Mouse (Mus musculus): Measurements from ENCODE around the gene Sez6. TPM values are rescaled to one million over a fixed set of nuclear protein-coding genes. Genes with fewer than 3 reads are reported as not detected.
A peak's percentile ranks its signal among the peaks of the same experiment; 100 is the strongest.

Gene Sez6
- total RNA-seq, 2 experiments from 2014 or later = 0.21 to 1.0 TPM

DNA sequence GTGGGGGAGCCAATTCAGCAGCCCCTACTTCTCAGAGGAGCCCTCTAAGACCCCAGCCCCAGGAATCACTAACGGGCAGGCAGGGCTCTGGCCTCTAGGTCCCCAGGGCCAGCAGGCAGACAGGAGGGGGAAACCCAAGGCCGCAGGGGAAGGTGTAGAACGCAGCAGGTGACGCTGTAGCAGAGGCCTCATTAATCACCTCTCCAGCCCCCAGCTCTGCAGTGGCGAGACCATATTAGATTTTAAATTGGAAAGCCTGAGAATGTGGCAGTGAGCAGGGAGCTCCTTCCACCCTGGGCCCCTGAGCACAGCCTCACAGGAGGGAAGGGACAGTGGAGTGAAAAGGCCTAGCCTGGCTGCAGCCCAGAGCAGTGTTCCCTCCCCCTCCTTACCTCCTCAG is 11.6 kb downstream of the Sez6 start:
- DNase-seq (ENCODE audit: low spot score in 2 of 2) = no peak

DNA sequence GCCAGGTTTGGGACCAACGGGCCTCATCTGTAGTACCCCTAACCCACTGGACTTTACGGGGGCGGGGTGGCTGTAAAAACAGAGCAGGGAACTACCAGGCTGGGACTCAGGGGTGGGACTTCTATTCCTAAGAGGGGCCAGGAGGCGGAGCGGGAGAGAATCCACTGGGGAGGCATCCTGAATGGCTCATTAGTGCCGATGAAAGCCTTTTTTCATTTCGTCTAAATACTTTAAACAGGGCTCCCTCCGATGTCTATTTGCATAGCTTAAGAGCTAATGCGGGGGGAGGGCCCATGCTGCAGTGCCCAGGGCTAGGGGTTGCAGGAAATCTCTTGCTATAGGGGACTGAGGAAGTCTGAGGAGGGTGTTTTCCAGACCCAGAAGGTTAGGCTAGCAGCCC is 17.3 kb downstream of the Sez6 start:
- DNase-seq (ENCODE audit: low spot score in 2 of 2) = no peak

DNA sequence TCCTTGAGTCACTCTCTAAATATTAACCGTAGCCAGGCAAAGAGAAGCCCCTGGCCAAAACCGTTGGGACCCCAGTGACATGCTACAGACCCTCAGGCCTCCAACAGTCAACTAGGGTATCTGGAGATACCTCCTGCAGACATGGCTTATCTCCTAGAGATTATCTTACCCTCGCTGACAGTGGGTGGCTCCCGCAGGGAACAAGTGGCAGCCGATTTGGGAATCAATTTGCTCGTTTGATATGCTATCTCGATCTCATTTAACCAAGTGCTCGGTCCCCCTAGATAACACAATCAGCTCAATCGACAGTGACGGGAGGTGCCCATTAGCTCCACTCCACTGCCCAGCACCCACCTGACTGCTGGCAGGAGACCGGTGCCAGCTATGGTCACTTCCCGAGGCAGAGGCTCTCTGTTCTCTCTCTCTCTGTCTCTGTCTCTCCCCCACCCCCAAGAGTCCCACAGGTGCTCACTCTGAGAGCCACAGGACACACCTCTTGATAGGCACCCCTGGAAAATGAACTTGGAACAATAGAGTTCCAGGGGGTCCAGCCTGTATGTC is 19.6 kb downstream of the Sez6 start:
- DNase-seq (ENCODE audit: low spot score in 2 of 2) = no peak

DNA sequence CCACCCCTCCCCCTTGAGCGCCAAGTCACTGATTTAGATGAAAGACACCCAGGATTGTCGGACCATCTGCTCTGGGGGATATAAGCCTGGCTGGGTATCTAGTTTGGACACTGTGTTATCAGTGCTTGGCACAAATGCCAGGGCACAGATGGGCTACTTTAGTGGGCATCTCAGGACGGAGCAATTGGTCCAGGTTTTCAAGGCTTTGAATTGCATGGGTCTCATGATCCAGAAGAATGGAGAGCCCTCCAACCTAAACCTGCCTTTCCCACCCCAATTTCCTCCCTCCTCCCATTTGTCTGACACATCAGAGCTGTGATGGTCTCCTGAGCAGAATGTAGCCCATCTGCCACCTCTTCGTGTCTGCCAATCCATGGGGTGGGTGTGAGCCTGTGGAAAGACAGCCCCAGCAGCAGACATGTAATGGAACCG is 20.2 kb downstream of the Sez6 start:
- no peak for DNase-seq (ENCODE audit: low spot score in 2 of 2)

DNA sequence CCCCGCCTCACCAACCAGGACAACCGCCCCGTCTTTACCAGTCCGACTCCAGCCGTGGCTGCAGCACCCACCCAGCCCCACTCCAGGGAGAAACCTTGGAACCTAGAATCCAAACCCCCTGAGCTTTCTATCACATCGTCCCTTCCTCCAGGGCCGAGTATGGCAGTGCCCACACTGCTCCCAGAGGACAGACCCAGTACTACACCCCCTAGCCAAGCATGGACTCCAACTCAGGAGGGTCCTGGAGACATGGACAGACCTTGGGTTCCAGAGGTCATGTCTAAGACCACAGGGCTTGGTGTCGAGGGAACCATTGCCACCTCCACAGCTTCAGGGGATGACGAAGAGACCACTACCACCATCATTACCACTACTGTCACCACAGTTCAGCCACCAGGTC is 23.1 kb downstream of the Sez6 start:
- no peak for DNase-seq (ENCODE audit: low spot score in 2 of 2)

DNA sequence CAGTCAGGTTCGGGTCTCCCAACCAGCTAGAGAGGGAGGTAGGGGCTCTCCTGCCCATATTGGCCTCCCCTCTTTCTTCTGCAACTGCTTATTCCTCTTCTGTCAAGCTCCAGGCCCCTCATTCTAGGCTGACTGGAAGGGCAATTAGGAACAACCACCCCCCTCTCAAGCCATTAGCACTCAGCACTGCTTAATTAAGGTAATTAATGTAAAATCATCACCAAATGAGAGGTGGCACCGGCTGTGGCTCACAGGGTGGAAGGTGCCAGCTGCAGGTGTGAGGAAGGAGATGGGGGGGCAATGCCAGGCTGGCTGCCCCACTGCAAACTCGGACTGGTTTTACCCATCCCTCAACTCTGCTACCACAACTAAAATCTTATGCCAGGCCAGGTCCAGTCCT is 25.8 kb downstream of the Sez6 start:
- no peak for DNase-seq (ENCODE audit: low spot score in 2 of 2)

DNA sequence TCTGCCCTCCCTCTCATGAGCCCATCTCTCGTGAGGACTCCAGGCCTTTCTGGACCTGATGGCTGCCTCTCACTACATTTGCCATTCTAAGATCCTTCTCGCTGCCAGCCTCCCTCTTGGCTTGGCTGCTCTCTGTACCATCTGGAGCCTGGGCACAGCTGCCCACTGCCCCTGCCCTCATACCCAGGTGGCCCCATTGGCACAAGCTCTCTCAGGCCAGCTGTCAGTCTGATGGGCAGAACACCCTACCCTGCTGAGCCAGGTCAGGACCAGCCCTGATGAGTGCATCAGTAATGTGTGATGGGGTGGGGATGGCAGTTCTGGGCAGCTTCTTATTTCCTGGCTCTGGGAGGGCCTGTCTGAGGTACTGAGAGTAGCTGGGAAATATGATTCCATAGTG is 27.7 kb downstream of the Sez6 start:
- no peak for DNase-seq (ENCODE audit: low spot score in 2 of 2)

DNA sequence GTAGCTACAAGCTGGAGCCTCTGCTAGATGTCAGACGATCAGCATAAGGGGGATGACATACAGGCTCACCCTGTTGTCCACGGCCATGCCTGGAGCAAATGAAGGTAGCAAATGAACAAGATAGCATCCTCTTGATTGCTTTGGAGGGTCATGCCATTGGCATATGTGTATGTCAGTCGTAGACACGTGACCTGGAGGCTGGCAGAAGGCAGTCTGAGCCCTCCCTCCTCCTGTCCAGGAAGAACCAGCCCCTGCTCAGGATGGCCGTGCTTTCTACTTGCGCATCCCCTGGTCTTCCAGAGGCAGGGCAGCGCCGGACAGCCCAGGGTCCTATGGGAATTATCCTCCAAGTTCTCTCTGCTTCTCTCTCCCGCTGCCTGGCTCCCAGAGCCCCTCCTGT is 28.3 kb downstream of the Sez6 start:
- no peak for DNase-seq (ENCODE audit: low spot score in 2 of 2)

DNA sequence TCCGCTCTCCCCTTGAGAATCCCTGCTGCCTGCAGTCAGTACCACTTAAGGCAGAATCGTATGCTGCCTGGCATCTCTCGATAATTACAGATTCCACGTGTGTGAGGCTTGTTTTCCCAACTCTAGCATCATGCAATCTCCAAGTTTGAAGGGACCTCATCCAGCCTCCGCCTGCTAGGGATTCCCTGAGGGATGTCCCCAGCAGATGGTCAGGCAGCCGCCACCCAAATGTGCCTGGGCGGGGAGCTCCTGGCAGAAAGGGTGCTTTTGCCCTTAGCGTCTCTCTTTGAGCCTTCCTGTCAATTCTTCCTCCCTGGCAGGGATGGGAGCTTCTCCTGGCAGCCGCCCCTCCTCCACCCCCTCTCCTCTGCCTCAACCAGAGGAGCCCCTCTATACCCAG is 29.6 kb downstream of the Sez6 start:
- DNase-seq (ENCODE audit: low spot score in 2 of 2) = no peak

DNA sequence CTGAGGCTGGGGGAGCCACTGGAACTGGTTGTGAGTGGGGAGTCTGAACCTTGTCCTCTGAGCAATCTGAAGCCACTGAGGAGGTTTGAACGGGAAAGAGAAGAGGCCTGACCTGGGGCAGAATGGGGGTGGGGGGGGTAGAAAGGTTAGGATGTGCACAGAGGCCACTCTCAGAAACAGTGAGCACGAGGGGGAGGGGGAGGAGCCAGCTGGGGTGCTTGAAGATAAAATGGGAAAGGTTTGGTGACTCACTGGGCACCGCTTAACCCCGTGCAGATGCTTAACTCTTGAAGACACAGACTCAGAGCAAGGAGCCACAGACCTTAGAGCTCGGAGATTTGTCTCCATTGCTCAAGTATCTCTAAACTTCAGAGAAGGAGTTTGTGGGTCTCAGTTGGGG is 30.3 kb downstream of the Sez6 start:
- no peak for DNase-seq (ENCODE audit: low spot score in 2 of 2)

DNA sequence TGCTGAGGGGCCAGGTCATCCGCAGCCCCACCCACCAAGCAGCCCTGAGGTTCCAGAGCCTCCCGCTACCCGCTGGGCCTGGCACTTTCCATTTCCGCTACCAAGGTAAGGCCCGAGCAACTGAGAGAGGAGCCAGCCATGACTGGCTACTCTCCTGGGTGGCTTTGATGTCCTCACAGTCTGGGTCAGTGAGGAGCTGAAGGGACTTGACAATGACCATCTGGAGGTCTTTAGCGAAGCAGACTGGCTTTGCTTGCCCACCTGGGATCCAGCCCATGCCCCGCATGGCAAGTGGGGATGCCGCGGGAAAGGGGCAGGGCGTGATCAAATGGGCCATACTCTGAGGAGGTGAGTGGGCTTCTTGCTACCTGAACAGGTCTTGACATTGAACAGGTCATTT is 32.3 kb downstream of the Sez6 start:
- DNase-seq (ENCODE audit: low spot score in 2 of 2) = no peak

DNA sequence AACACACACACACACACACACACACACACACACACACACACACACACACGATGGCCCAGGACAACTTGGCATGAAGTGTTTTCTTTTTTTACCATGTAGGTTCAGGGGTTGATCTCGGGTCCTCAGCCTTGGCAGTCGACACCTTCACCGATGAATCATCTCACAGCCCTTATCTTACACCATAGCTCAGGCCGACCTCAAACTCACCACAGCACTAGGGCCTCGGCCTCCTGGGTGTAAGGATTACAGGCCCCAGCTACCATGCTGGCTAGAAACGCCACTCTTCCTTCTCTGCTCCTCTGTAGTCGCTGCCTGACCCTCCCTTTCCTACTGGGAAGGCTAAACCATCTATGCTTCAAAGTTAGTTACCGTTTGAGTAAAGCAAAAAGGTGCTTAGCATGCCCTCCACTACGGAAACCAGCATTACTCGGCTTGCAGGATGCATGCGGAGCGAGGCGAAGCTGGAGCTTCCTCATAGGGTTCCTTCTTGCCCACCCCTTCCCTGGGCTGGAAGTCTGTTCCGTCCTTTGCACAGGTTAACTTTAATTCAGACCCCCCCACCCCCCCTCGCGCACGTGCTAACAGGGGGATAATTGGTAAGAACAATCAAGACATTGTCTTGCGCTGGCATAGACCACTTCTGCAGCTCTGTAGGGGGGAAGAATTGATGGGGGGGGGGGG is 34.0 kb downstream of the Sez6 start:
- no peak for DNase-seq (ENCODE audit: low spot score in 2 of 2)

DNA sequence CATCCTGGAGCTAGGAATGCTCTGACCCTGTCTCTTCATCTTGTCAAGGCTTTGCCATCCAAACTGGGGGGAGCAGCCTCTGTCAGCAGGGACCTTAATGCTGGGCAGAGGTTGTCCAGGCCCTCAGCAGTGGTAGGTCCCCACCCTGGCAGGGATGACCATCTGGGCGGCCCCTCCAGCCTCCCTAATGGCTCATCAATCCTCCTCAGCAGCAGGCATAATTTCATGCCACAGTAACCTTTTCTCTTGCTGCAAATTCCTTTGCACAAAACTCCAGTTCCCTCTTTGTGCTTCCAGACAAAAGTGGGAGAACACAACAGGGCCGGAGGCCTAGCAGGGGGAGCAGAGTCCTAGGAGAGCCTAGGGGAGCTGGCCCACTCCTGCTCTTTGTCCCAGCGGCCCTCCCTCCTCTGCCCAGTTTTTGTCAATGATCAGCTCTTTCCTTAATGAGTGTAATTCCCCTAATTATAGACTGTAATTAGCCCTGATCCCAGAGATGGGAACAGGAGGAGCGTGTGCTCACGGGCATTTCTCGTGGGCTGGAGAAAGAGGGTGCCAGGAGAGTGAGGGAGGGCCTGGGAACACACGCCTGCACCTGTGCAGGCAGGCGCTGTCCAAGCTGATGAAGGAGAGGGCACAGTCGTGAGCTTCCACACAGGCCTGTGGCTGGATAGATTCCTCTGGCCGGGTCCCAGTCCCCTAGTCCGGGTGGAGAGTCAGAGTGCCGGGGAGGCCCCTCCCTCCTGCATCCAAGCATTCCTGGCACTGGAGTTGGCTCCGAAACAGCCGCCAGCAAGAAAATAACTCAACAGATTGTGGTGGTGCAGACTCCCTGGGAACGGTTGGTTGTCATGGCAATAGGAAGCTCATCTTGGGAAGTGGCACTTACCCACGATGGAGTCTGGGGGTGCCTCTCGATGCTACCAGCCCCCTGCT is 34.8 kb downstream of the Sez6 start:
- DNase-seq (ENCODE audit: low spot score in 2 of 2) = peak in 1 of 2 experiments; percentile 37

DNA sequence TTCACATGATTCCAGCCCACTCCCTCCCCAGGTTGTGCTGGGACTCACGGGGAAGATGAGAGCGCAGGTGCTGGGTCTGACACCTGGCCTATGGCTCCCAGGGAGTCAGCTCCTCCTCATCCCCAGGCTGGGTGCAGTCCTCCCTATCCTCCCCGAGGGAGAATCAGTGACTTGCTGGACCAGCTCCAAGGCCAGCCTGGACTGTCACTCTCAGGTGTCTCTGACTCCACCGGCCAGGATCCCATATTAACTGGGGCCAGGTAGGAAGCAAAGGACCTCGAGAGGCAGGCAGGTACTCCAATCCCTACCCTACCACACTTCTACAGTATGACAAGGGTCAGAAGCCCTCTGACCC is 35.4 kb downstream of the Sez6 start:
- DNase-seq (ENCODE audit: low spot score in 2 of 2) = no peak

DNA sequence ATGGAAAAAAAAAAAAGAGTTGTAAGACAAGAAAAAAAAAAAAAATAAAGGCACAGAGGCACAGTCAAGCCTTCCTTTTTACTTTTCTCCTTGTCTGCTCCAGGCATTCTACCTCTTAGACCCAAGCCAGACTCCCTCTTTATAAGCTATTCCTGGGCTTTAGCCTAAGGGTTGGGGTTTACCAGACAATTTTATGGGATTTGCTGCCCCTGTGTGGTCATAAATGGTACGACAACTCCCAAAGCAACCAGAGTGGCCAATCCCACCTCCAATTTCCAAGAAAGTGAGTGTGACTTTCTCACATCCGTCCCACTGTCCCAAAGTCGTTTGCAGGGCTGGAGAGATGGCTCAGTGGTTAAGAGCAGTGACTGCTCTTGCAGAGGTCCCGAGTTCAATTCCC is 36.5 kb downstream of the Sez6 start:
- peak in 1 of 2 experiments; percentile 63 for DNase-seq (ENCODE audit: low spot score in 2 of 2)

DNA sequence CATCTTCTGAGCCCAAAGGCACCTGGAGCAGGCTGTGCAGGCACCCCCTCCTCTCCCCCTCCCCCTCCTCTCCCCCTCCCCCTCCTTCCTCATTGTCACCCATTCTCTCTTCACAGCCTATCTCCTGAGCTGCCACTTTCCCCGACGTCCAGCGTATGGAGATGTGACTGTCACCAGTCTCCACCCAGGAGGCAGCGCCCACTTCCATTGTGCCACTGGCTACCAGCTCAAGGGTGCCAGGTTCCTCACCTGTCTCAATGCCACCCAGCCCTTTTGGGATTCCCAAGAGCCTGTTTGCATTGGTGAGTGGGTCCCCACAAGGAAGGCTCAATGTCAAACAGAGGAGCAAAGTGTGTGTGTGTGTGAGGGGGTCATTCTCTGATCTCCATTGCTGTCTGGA is 38.2 kb downstream of the Sez6 start:
- DNase-seq (ENCODE audit: low spot score in 2 of 2) = no peak

DNA sequence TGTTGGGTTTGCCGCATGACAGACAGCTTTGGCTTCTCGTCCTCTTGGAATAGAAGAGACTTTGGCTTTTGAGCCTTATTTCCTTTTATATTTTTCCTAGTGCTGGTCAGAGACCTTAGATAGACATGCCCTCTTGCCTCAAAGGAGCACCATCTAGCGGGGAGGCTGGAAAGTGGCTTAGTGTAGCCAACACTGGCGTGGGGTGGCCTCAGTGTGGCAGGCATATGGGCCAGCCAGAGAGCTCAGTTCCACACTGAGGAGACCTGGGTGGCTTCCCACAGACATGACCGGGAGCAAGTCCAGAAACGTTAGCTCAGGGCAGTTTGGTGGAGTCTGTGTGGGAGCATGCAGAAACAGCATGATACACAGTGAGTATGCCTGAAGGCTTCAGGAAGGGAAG is 40.1 kb downstream of the Sez6 start:
- no peak for DNase-seq (ENCODE audit: low spot score in 2 of 2)

DNA sequence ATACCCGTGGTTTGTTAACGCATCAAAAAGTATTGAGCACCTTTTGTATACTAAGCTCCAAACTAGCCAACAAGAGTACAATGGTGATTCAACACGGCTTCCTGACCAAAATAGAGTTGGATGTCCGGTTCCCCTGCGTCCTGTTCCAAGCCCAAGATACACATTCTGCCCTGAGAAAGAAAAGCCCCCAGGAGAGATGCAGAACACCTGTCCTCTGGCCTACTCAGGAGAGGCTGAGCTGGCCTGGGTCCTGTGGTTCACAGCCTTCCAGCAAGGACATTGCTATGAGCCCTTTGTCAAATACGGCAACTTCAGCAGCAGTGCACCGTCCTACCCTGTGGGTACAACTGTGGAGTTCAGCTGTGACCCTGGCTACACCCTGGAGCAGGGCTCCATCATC is 42.9 kb downstream of the Sez6 start:
- no peak for DNase-seq (ENCODE audit: low spot score in 2 of 2)

DNA sequence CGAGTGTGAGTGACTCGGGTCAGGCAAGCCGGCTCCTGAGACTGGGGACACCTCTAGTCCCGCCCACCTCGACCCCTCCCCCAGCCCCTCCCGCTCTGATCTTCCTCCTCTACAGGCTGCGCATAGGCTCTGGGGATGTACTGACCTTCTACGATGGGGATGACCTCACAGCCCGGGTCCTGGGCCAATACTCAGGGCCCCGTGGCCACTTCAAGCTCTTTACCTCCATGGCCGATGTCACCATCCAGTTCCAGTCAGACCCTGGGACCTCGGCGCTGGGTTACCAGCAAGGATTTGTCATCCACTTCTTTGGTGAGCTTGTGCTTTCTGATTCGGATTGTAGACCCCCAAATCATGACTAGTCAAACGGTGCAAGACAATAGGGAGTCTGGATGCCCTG is 43.7 kb downstream of the Sez6 start:
- no peak for DNase-seq (ENCODE audit: low spot score in 2 of 2)

DNA sequence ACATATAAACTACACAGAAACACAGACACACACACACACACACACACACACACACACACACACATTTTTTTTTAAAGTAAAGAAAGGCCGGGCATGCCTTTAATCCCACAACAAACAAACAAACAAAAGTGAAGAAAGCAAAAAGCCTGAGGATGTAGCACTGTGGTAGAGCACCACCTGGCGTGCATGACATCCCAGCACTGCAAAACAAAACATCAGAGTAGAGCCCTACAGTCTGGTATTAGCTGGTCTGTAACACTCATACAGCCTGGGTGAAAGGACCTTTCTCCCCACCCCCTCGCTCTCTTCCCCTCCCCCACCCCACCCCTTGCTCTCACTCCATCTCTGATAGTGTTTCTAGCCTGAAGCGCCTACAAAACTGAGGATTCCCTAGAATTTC is 45.3 kb downstream of the Sez6 start:
- DNase-seq (ENCODE audit: low spot score in 2 of 2) = no peak

DNA sequence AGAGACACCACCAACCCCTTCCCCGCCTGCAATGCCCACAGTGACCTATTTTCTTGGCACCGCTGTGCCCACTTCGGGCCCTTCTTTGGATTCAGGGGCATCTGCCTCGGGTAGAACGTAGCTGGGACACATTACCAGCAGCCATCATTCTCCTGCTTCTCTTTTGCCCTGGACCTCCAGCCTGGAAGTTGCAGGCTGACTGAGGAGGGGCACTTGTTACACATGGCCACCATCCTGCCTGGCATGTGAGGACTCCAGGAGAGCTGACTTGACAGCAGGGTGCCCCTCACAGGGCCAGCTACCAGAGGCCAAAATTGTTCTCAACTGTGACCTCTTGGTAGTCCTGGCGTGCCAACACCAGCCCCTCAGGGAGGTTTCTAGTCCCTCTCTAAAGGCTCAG is 47.6 kb downstream of the Sez6 start:
- no peak for DNase-seq (ENCODE audit: low spot score in 2 of 2)

DNA sequence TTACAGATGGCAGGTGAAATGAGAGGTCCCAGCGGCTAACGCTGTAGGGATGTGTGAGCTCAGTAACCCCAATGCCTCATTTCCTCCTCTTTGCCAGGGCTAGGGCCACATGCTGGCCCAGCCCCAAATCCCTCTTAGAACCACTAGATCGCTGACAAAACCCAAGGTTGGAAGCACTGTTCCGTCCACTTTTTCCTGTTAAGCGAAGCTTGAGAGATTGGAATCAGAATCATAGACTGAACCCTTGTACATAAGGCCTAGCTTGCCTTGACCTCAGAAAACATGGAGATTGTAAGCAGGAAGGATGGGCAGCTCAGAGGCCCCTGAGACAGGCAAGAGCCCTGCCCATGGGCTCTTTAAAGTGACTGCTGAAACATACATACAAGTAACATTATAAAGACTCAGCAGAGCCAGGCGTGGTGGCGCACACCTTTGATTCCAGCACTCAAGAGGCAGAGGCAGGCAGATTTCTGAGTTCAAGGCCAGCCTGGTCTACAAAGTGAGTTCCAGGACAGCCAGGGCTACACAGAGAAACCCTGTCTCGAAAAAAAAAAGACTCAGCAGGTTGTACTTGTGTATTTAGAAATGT is 48.7 kb downstream of the Sez6 start:
- DNase-seq (ENCODE audit: low spot score in 2 of 2) = no peak

Measured in gastrocnemius, postnatal 4 days (tissue).